Mouse (Mus musculus): ENCODE measurements at regions not wholly inside any gene's neighbourhood (a gene's known extent, or its start where the extent isn't known, plus 50 kb on each side); places are given as distances from the start of the nearest gene placed in this dataset.

GRCm38 (mm10) chr2:133481305-133481704 is 70.7 kb upstream of the Bmp2 start:
- TF ChIP-seq CTCF (conservative IDR thresholded peaks at IDR 0.05; ENCODE audit: low read length) (no peak), POU5F1 (IDR thresholded peaks at IDR 0.05; ENCODE audit: borderline replicate concordance, low read length) (no peak), NANOG (IDR thresholded peaks at IDR 0.05; ENCODE audit: borderline replicate concordance, low read length) (no peak)

All from E14TG2a.4 (cell line).